Mouse (Mus musculus) liver, embryonic 14.5 days (tissue): ENCODE results near the gene Gng7.

Experiments
- CTCF ChIP-seq: IDR thresholded peaks from 2 replicates; pipeline ENCODE4 v1.5.1; 2016; ENCODE audit warnings: antibody characterized with exemption, low read depth, control low read depth
- EP300 ChIP-seq: IDR thresholded peaks from 2 replicates; pipeline ENCODE4 v1.6.1; 2016; ENCODE audit warnings: antibody characterized with exemption, low read depth

DNA sequence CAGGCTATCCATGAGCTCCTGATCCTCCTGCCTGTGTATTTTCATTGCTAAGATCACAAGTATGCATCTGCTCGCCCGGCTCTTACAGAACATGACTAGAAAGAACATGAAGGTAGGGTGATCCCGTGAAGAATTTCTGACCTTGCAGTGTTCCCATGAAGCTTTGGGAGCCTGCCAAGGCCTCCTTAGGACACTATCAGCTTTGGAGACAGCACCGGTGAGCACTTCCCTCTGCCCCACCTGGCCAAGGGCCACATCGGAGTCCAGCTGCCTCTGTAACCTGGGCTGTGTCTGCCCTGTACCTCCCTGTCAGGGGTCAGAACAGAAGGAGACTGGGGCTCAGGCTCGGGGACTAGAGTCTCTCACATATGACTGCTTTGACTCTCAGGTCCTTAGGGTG is 28.0 kb downstream of the Gng7 start:
- TF ChIP-seq CTCF (no peak), EP300 (no peak)
